Mouse (Mus musculus) MEL (cell line): ENCODE data around the gene Ncapd3. TPM values are rescaled to one million over a fixed set of nuclear protein-coding genes. Genes with fewer than 3 reads are reported as not detected.

Experiments
- DNase-seq: peaks from one replicate; pipeline ENCODE4 v3.0.0; 2011; ENCODE audit warnings: low read depth, low spot score
- H3K27ac ChIP-seq: 2 replicates; pipeline ENCODE4 v1.5.1; 2012; ENCODE audit warnings: low read depth, mild to moderate bottlenecking, control low read depth, low read length, moderate library complexity; ENCODE audit not compliant: control insufficient read depth
- H3K27me3 ChIP-seq, 2 experiments: fragments of 150-350 bp in 1 of 2; sonication (generic) in 1 of 2; 2 replicates each; pipeline ENCODE4 v1.6.1; 2012; ENCODE audit warnings: low read length in 2 of 2, mild to moderate bottlenecking in 2 of 2, improper control_type of control experiment in 1 of 2, moderate library complexity in 1 of 2; ENCODE audit not compliant: insufficient read depth in 2 of 2, control insufficient read depth in 1 of 2
- H3K36me3 ChIP-seq, 2 experiments: 2 replicates each; pipeline ENCODE4 v1.6.1; 2012 to 2014; ENCODE audit warnings: low read length in 2 of 2, improper control_type of control experiment in 1 of 2, inconsistent platforms in 1 of 2, mild to moderate bottlenecking in 1 of 2; ENCODE audit not compliant: insufficient read depth in 2 of 2, control insufficient read depth in 1 of 2
- H3K4me1 ChIP-seq, 2 experiments: fragments of 150-350 bp in 1 of 2; sonication (generic) in 1 of 2; 2 replicates each; pipeline ENCODE4 v1.6.1; 2012; ENCODE audit warnings: low read length in 2 of 2, improper control_type of control experiment in 1 of 2, mild to moderate bottlenecking in 1 of 2; ENCODE audit not compliant: insufficient read depth in 2 of 2, control insufficient read depth in 1 of 2
- H3K4me3 ChIP-seq, 2 experiments: fragments of 150-350 bp in 1 of 2; sonication (generic) in 1 of 2; 2 replicates each; pipeline ENCODE4 v1.5.1; 2012; ENCODE audit warnings: low read depth in 2 of 2, low read length in 2 of 2, mild to moderate bottlenecking in 2 of 2, moderate library complexity in 2 of 2, control low read depth in 1 of 2, improper control_type of control experiment in 1 of 2; ENCODE audit not compliant: control insufficient read depth in 1 of 2, insufficient read depth in 1 of 2
- H3K79me2 ChIP-seq: 2 replicates; pipeline ENCODE4 v1.6.1; 2012; ENCODE audit warnings: mild to moderate bottlenecking, low read length, moderate library complexity; ENCODE audit not compliant: control insufficient read depth, poor library complexity, insufficient read depth
- H3K9ac ChIP-seq: 2 replicates; pipeline ENCODE4 v1.6.1; 2012; ENCODE audit warnings: low read depth, mild to moderate bottlenecking, control low read depth, low read length, moderate library complexity; ENCODE audit not compliant: control insufficient read depth, poor library complexity, severe bottlenecking
- H3K9me3 ChIP-seq: fragments of 150-350 bp; sonication (generic); replicated peaks from 2 replicates; pipeline ENCODE4 v1.6.1; 2012; ENCODE audit warnings: mild to moderate bottlenecking, low read length, improper control_type of control experiment, moderate library complexity; ENCODE audit not compliant: insufficient read depth
- BHLHE40 ChIP-seq: IDR thresholded peaks from 2 replicates; pipeline ENCODE4 v1.6.1; 2012; ENCODE audit warnings: low read depth, mild to moderate bottlenecking, inconsistent platforms, low read length, improper control_type of control experiment, borderline replicate concordance
- CHD1 ChIP-seq: IDR thresholded peaks from 2 replicates; pipeline ENCODE4 v1.6.1; 2012; ENCODE audit warnings: low read depth, mild to moderate bottlenecking, inconsistent platforms, low read length, improper control_type of control experiment
- CHD2 ChIP-seq: IDR thresholded peaks from 2 replicates; pipeline ENCODE4 v1.6.1; 2011; ENCODE audit warnings: low read length, improper control_type of control experiment
- E2F4 ChIP-seq: IDR thresholded peaks from 2 replicates; pipeline ENCODE4 v1.6.1; 2011; ENCODE audit warnings: low read depth, low read length, improper control_type of control experiment, borderline replicate concordance
- EP300 ChIP-seq, 2 experiments: IDR thresholded peaks; 2 replicates each; pipeline ENCODE4 v1.6.1; 2011; ENCODE audit warnings: improper control_type of control experiment in 2 of 2, low read length in 2 of 2, low read depth in 1 of 2, mild to moderate bottlenecking in 1 of 2
- GABPA ChIP-seq: IDR thresholded peaks from 2 replicates; pipeline ENCODE4 v1.6.1; 2012; ENCODE audit warnings: low read depth, mild to moderate bottlenecking, inconsistent platforms, low read length, improper control_type of control experiment, moderate library complexity
- GATA1 ChIP-seq: IDR thresholded peaks from 2 replicates; pipeline ENCODE4 v1.6.1; 2011; ENCODE audit warnings: low read depth, low read length, improper control_type of control experiment
- HCFC1 ChIP-seq: IDR thresholded peaks from 2 replicates; pipeline ENCODE4 v1.6.1; 2012; ENCODE audit warnings: low read depth, mild to moderate bottlenecking, inconsistent platforms, low read length, improper control_type of control experiment, moderate library complexity
- MAFK ChIP-seq: IDR thresholded peaks from 2 replicates; pipeline ENCODE4 v1.6.1; 2011; ENCODE audit warnings: low read depth, mild to moderate bottlenecking, low read length, improper control_type of control experiment, borderline replicate concordance
- MEF2A ChIP-seq: IDR thresholded peaks from 2 replicates; pipeline ENCODE4 v1.6.1; 2014; ENCODE audit warnings: low read depth, mild to moderate bottlenecking, inconsistent platforms, low read length, improper control_type of control experiment; ENCODE audit not compliant: poor library complexity, insufficient replicate concordance, severe bottlenecking; ENCODE audit errors: extremely low read depth
- MXI1 ChIP-seq: IDR thresholded peaks from 2 replicates; pipeline ENCODE4 v1.6.1; 2011; ENCODE audit warnings: mild to moderate bottlenecking, low read depth, low read length, improper control_type of control experiment
- MYB ChIP-seq: IDR thresholded peaks from 2 replicates; pipeline ENCODE4 v1.6.1; 2011; ENCODE audit warnings: mild to moderate bottlenecking, low read depth, low read length, improper control_type of control experiment
- MYC ChIP-seq: IDR thresholded peaks from 2 replicates; pipeline ENCODE4 v1.6.1; 2011; ENCODE audit warnings: low read depth, mild to moderate bottlenecking, low read length, improper control_type of control experiment, moderate library complexity
- NELFE ChIP-seq: IDR thresholded peaks from 2 replicates; pipeline ENCODE4 v1.6.1; 2011; ENCODE audit warnings: low read depth, low read length, improper control_type of control experiment
- POLR2AphosphoS2 ChIP-seq: IDR thresholded peaks from 2 replicates; pipeline ENCODE4 v1.6.1; 2011; ENCODE audit warnings: low read length, improper control_type of control experiment
- POLR2AphosphoS5 ChIP-seq: IDR thresholded peaks from 2 replicates; pipeline ENCODE4 v1.6.1; 2012; ENCODE audit warnings: low read depth, borderline replicate concordance, mild to moderate bottlenecking, inconsistent platforms, low read length, moderate library complexity, mixed read lengths
- RCOR1 ChIP-seq: IDR thresholded peaks from 2 replicates; pipeline ENCODE4 v1.6.1; 2012; ENCODE audit warnings: low read depth, mild to moderate bottlenecking, inconsistent platforms, low read length, improper control_type of control experiment
- SIN3A ChIP-seq: IDR thresholded peaks from 2 replicates; pipeline ENCODE4 v1.6.1; 2012; ENCODE audit warnings: low read length, improper control_type of control experiment, inconsistent platforms
- SMC3 ChIP-seq: IDR thresholded peaks from 2 replicates; pipeline ENCODE4 v1.6.1; 2011; ENCODE audit warnings: low read depth, low read length, improper control_type of control experiment
- TAL1 ChIP-seq: IDR thresholded peaks from 2 replicates; pipeline ENCODE4 v1.6.1; 2012; ENCODE audit warnings: mild to moderate bottlenecking, inconsistent platforms, low read length, moderate library complexity, mixed read lengths
- TBP ChIP-seq: IDR thresholded peaks from 2 replicates; pipeline ENCODE4 v1.8.0; 2011; ENCODE audit warnings: low read depth, low read length, improper control_type of control experiment
- TCF12 ChIP-seq: IDR thresholded peaks from 2 replicates; pipeline ENCODE4 v1.6.1; 2014; ENCODE audit warnings: low read depth, mild to moderate bottlenecking, inconsistent platforms, low read length, improper control_type of control experiment, moderate library complexity
- UBTF ChIP-seq: IDR thresholded peaks from 2 replicates; pipeline ENCODE4 v1.6.1; 2012; ENCODE audit warnings: low read depth, mild to moderate bottlenecking, inconsistent platforms, low read length, improper control_type of control experiment, moderate library complexity, borderline replicate concordance; ENCODE audit not compliant: insufficient read depth
- USF2 ChIP-seq, 2 experiments: IDR thresholded peaks; 2 replicates each; pipeline ENCODE4 v1.6.1; 2011 to 2012; ENCODE audit warnings: improper control_type of control experiment in 2 of 2, low read length in 2 of 2, borderline replicate concordance in 1 of 2, inconsistent platforms in 1 of 2, low read depth in 1 of 2, mild to moderate bottlenecking in 1 of 2; ENCODE audit not compliant: insufficient read depth in 1 of 2
- ZKSCAN1 ChIP-seq: IDR thresholded peaks from 2 replicates; pipeline ENCODE4 v1.6.1; 2012; ENCODE audit warnings: low read depth, mild to moderate bottlenecking, inconsistent platforms, low read length, improper control_type of control experiment, moderate library complexity
- ZNF384 ChIP-seq: IDR thresholded peaks from 2 replicates; pipeline ENCODE4 v1.6.1; 2012; ENCODE audit warnings: low read depth, mild to moderate bottlenecking, inconsistent platforms, low read length, improper control_type of control experiment
- polyA plus RNA-seq, 2 experiments: library from polyadenylated mRNA; stranded (reverse) in 1 of 2; unstranded in 1 of 2; fragments of >175 nt in 1 of 2; fragments of >200 nt in 1 of 2; gene quantifications; 2 replicates each; pipeline versions ENCODE4 v1.2.1 to v1.2.4; 2012; ENCODE audit warnings: low replicate concordance in 2 of 2, low read depth in 1 of 2; ENCODE audit not compliant: insufficient read length in 2 of 2, insufficient read depth in 1 of 2, missing spikeins in 1 of 2
- total RNA-seq: library from RNA; depleted of rRNA; stranded (reverse); fragments of 300-350 nt; gene quantifications from 2 replicates; pipeline ENCODE4 v1.2.3, GENCODE M21; 2012

Gene Ncapd3
- total and polyA plus RNA-seq, 3 experiments: 28.7 to 36.5 TPM; not detected in 1

DNA sequence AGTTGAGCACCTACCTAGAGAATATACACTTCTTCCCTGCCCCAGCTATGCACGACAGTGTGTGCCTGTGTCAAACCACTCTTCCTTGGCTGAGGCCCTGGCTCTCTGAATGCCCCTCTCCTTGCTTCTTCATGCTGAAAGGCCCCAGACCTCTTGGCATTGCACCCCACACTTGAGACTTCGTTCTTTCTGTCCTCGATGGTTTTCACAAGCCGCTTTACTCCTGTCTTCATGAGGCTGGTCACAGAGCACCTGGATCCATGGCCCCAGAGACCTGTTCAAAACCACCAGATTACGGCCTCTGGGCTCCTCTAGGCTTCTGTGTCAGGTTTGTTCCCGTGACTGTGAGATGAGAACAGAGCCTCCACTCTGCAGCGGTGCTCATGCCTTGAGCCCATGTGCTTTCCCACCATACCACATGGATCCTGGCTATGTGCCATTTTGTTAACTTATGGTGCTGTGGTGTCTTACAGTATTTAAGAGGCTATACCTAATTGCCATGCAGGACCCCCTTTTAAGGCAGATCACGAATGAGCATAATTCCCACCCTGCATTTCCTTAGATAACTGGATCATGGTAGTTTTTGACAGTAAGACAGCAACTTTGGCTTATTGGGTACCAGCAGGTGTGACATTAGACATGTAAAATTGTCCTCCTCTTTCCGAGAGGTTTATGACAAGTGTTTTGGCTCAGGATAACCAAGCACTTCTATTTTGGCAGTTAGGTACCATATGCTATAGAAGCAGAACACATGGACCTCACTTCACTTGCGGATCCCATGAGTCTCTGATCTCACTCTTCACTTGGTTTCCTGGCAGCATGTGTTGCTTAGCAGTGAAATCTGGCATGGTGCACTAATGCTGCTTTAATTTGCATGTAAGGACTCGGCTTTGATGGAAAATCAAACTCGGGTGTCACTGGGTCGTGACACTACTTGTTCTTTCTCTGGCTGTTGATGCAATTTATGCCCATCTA, 61.1 kb downstream of the Ncapd3 start:
- Histone ChIP-seq H3K4me3 (no peak overlapping the region), H3K4me1 (no peaks in the 10 kb centered on the region), H3K27me3 (no peaks in the 10 kb centered on the region), H3K27ac (no peak overlapping the region), H3K36me3 (peaks cover 0 to 4% of the 10 kb centered on the region in 2 experiments; a peak in 2 of 4 replicates), H3K9me3 (no peaks in the 10 kb centered on the region), H3K79me2 (no peaks in the 10 kb centered on the region), H3K9ac (no peak overlapping the region)
- TF ChIP-seq POLR2AphosphoS5: no peak
- no peak for TF ChIP-seq SIN3A
- TF ChIP-seq ZNF384: no peak
- TF ChIP-seq MAFK: no peak
- TF ChIP-seq MYC: no peak
- no peak for TF ChIP-seq CHD2
- TF ChIP-seq ZKSCAN1: no peak
- TF ChIP-seq USF2 (IDR thresholded peaks at IDR 0.05; ENCODE audit: borderline replicate concordance in 1 of 2, insufficient read depth in 1 of 2, low read depth in 1 of 2, low read length in 2 of 2): no peak
- no peak for TF ChIP-seq UBTF
- no peak for DNase-seq

DNA sequence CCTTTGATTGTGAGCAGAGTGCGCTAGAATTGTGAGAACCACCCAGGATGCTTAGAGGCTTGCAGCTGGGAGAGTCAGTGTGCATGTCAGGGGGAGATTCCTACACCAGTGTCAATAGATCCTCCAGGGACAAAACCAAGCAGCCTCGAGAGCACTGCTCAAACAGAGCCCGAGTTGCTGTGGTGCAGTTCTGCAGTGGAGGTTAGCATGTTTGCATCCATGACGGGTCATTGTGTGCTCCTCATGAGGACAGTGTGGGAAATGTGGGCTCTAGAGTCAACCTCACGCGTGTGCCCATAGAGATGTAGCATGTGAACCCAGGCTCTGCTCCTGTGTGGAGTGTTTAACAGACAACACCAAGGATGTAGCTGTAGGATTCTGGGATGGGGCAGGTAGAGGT, 62.9 kb downstream of the Ncapd3 start:
- H3K27me3 ChIP-seq: no peaks in the 10 kb centered on the region
- TF ChIP-seq E2F4 (no peak), GATA1 (no peak), GABPA (no peak), USF2 (IDR thresholded peaks at IDR 0.05; ENCODE audit: borderline replicate concordance in 1 of 2, insufficient read depth in 1 of 2, low read depth in 1 of 2, low read length in 2 of 2) (no peak), EP300 (IDR thresholded peaks at IDR 0.05; ENCODE audit: low read depth in 1 of 2, low read length in 2 of 2) (no peak), MXI1 (no peak), CHD1 (no peak), MYB (no peak), TCF12 (no peak), SMC3 (no peak), NELFE (no peak), RCOR1 (no peak), BHLHE40 (no peak), TBP (no peak), HCFC1 (no peak), TAL1 (no peak), ZKSCAN1 (no peak), POLR2AphosphoS2 (no peak), ZNF384 (no peak), MEF2A (no peak)
- H3K27ac ChIP-seq: no peak overlapping the region
- H3K36me3 ChIP-seq: peaks cover 0 to 9% of the 10 kb centered on the region in 2 experiments; a peak in 2 of 4 replicates
- DNase-seq: no peak
- H3K9me3 ChIP-seq: no peaks in the 10 kb centered on the region
- H3K4me3 ChIP-seq: no peak overlapping the region
- H3K79me2 ChIP-seq: no peaks in the 10 kb centered on the region
- no peak overlapping the region for H3K9ac ChIP-seq
- no peaks in the 10 kb centered on the region for H3K4me1 ChIP-seq
